Mouse (Mus musculus) monocyte, adult 2 months (primary cell): ENCODE measurements around the gene Secisbp2.

ENCODE experiments used
- DNase-seq, 2 experiments: peaks; one replicate each; pipeline ENCODE4 v3.0.0; 2022; ENCODE audit warnings: low spot score in 2 of 2, low read depth in 1 of 2

Secisbp2 gene

GRCm38 (mm10) chr13:51729887-51730361 is 78.4 kb downstream of the Secisbp2 start:
- DNase-seq = no peak

GRCm38 (mm10) chr13:51731474-51731873 is 80.0 kb downstream of the Secisbp2 start:
- no peak for DNase-seq

DNA sequence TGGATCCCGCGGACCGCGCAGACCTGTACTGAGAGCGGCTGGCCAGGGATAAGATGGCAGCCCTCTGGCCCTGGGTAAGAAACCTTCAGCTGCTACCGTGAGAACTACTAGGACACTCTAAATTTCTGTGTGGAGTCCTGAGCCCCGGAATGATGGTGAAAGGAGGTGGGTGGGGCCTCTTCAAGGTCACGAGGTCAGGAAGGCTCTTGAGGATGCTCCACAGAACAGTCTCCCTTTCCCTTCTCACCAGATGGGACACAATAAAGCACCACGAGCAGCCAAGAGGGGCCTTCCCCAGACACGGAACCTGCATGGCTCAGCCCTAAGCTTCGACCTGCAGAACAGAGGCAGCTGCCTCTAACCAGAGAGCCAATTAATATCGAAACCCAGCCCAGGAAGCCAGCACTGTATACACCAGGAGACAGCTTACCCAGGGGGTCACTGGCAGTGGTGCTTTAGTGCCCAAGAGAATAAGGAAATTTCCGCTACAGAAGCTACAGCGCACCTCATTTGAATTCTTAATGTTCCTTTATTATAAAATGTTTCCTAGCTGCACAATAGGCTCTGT is 80.7 kb downstream of the Secisbp2 start:
- no peak for DNase-seq
